ENCODE assay signal across 9 mouse cellular contexts in genomic region chr7:101908367-101908766, GRCm38 (mm10). TPM values are rescaled to one million over a fixed set of nuclear protein-coding genes. Genes with fewer than 3 reads are reported as not detected.
DNase-seq lines count a peak whose midpoint lies in the region; ATAC-seq and TF ChIP-seq lines count a peak whose summit lies in the region.
"Had no signal": no experiment of that assay in that cellular context is flagged by ENCODE, and none has a peak within 500 bp of the region (broad histone marks: within the 10 kb centered on the region; RNA-seq: fewer than 3 reads in every experiment).

No protein-coding gene starts in this region.

- H3K4me3 ChIP-seq in hindbrain, embryonic 12.5 days = no peak overlapping the region
- no peak overlapping the region for H3K4me3 ChIP-seq in hindbrain, embryonic 16.5 days (ENCODE audit: low read length)
- no peak overlapping the region for H3K4me3 ChIP-seq in heart, postnatal 0 days (ENCODE audit: low read depth, low read length)
- H3K4me3 ChIP-seq in lung, embryonic 15.5 days = no peak overlapping the region
- H3K4me3 ChIP-seq: stomach, embryonic 15.5 days had no signal

- intact Hi-C loops in left cerebral cortex, postnatal 4 days (cut with DNase I) = no loop called here

- no peak for TF ChIP-seq EP300 in heart, postnatal 0 days (IDR thresholded peaks at IDR 0.05; ENCODE audit: low read depth)

- WGBS in hindbrain, embryonic 12.5 days = 78% methylated on average over 4 of the region's 4 CpGs
- 83% methylated on average over 4 of the region's 4 CpGs for WGBS in hindbrain, embryonic 16.5 days
- 53% methylated on average over 4 of the region's 4 CpGs for whole genome bisulfite sequencing in heart, postnatal 0 days
- 72% methylated on average over 4 of the region's 4 CpGs for WGBS in lung, embryonic 15.5 days

- H3K9me3 ChIP-seq in hindbrain, embryonic 12.5 days (replicated peaks) = no peaks in the 10 kb centered on the region
- H3K9me3 ChIP-seq in hindbrain, embryonic 16.5 days (ENCODE audit: control insufficient read depth, low read length) = no peaks in the 10 kb centered on the region
- no peaks in the 10 kb centered on the region for H3K9me3 ChIP-seq in heart, postnatal 0 days (replicated peaks; ENCODE audit: control insufficient read depth, low read length)
- H3K9me3 ChIP-seq in lung, embryonic 15.5 days = no peaks in the 10 kb centered on the region
- H3K9me3 ChIP-seq: stomach, embryonic 15.5 days had no signal

- no peak for TF ChIP-seq CTCF in heart, postnatal 0 days (IDR thresholded peaks at IDR 0.05; ENCODE audit: low read depth)

- H3K4me2 ChIP-seq in hindbrain, embryonic 12.5 days (replicated peaks) = no peak overlapping the region
- no peak overlapping the region for H3K4me2 ChIP-seq in hindbrain, embryonic 16.5 days (ENCODE audit: low read length)
- H3K4me2 ChIP-seq in heart, postnatal 0 days (ENCODE audit: low read depth, low read length) = no peak overlapping the region
- H3K4me2 ChIP-seq in lung, embryonic 15.5 days = no peak overlapping the region

- no peaks in the 10 kb centered on the region for H3K27me3 ChIP-seq in hindbrain, embryonic 12.5 days
- no peaks in the 10 kb centered on the region for H3K27me3 ChIP-seq in hindbrain, embryonic 16.5 days (replicated peaks; ENCODE audit: control insufficient read depth, insufficient read depth, low read length)
- no peaks in the 10 kb centered on the region for H3K27me3 ChIP-seq in heart, postnatal 0 days (ENCODE audit: control insufficient read depth, insufficient read depth, low read length)
- no peaks in the 10 kb centered on the region for H3K27me3 ChIP-seq in lung, embryonic 15.5 days
- H3K27me3 ChIP-seq: stomach, embryonic 15.5 days had no signal

- peaks cover 37% of the 10 kb centered on the region for H3K36me3 ChIP-seq in hindbrain, embryonic 12.5 days
- peaks cover 16% of the 10 kb centered on the region for H3K36me3 ChIP-seq in hindbrain, embryonic 16.5 days (ENCODE audit: control insufficient read depth, insufficient read depth, low read length)
- peaks cover 39% of the 10 kb centered on the region for H3K36me3 ChIP-seq in heart, postnatal 0 days (replicated peaks; ENCODE audit: control insufficient read depth, insufficient read depth, low read length)
- H3K36me3 ChIP-seq in lung, embryonic 15.5 days = peaks cover 38% of the 10 kb centered on the region

- 0 out of 2 replicates have a peak overlapping the region, but pooled peaks have one; percentile 46 for H3K27ac ChIP-seq in hindbrain, embryonic 12.5 days
- no peak overlapping the region for H3K27ac ChIP-seq in hindbrain, embryonic 16.5 days (ENCODE audit: low read depth, low read length)
- 0 out of 2 replicates have a peak overlapping the region, but pooled peaks have one; percentile 9 for H3K27ac ChIP-seq in heart, postnatal 0 days (ENCODE audit: low read depth)
- no peak overlapping the region for H3K27ac ChIP-seq in lung, embryonic 15.5 days
- H3K27ac ChIP-seq: stomach, embryonic 15.5 days had no signal

- peaks cover 23% of the 10 kb centered on the region for H3K4me1 ChIP-seq in hindbrain, embryonic 12.5 days
- peaks cover 23% of the 10 kb centered on the region for H3K4me1 ChIP-seq in hindbrain, embryonic 16.5 days (ENCODE audit: control insufficient read depth, insufficient read depth, low read depth, low read length)
- peaks cover 4% of the 10 kb centered on the region; the same call in 1 of the 2 replicates for H3K4me1 ChIP-seq in heart, postnatal 0 days (ENCODE audit: control insufficient read depth, insufficient read depth)
- peaks cover 24% of the 10 kb centered on the region for H3K4me1 ChIP-seq in lung, embryonic 15.5 days

- DNase-seq in Muller cell, postnatal 12 days (ENCODE audit: inconsistent ontology term) = peak; percentile 49
- no peak for DNase-seq in heart, postnatal 0 days (ENCODE audit: low spot score)
- no peak for DNase-seq in left cerebral cortex, postnatal 4 days
- no peak for DNase-seq in thymus, postnatal 25 days
- DNase-seq in natural killer cell, adult 2 months (ENCODE audit: low spot score in 2 of 2) = no peak

- no peak for ATAC-seq in hindbrain, embryonic 12.5 days (ENCODE audit: low FRiP score)
- no peak for ATAC-seq in hindbrain, embryonic 16.5 days
- no peak for ATAC-seq in heart, postnatal 0 days (ENCODE audit: insufficient read depth, low read depth)
- no peak for ATAC-seq in lung, embryonic 15.5 days (ENCODE audit: borderline replicate concordance, extremely low read depth, low FRiP score, low TSS enrichment)

- H3K9ac ChIP-seq in hindbrain, embryonic 12.5 days = peak overlapping the region; percentile 36
- no peak overlapping the region for H3K9ac ChIP-seq in hindbrain, embryonic 16.5 days (ENCODE audit: low read depth, low read length)
- H3K9ac ChIP-seq in heart, postnatal 0 days (replicated peaks; ENCODE audit: low read depth, low read length) = peak overlapping the region; percentile 5; the same call in 1 of the 2 replicates
- peak overlapping the region; percentile 8; the same call in 1 of the 2 replicates for H3K9ac ChIP-seq in lung, embryonic 15.5 days
- H3K9ac ChIP-seq: stomach, embryonic 15.5 days had no signal

RNA-seq across cellular contexts. Expression of gene Tomt, which starts 2.2 kb away (rescaled TPM):
- polyA plus RNA-seq in hindbrain, embryonic 12.5 days (2016; fragmentation: Nextera tagmentation; extraction: Ambion mirVana) = 0.48 and 0.81 TPM in 2 replicates
- polyA plus RNA-seq in hindbrain, embryonic 16.5 days (2015; fragmentation: Nextera tagmentation; extraction: Ambion mirVana) = 0.38 and 0.62 TPM in 2 replicates
- total RNA-seq in heart, postnatal 0 days (2014; rRNA removed; ENCODE audit: low replicate concordance) = not detected in 2 replicates
- 0.08 and 0.12 TPM in 2 replicates for polyA plus RNA-seq in heart, postnatal 0 days (2015; fragmentation: Nextera tagmentation; extraction: Ambion mirVana)
- 0.54 and 0.59 TPM in 2 replicates for polyA plus RNA-seq in lung, embryonic 15.5 days (2015; fragmentation: Nextera tagmentation; extraction: Ambion mirVana)
- not detected for total RNA-seq in left cerebral cortex, postnatal 4 days (2021)

RNA-seq across cellular contexts. Expression of gene Lamtor1, which starts 2.7 kb away (rescaled TPM):
- polyA plus RNA-seq in hindbrain, embryonic 12.5 days (2016; fragmentation: Nextera tagmentation; extraction: Ambion mirVana) = 129 and 130 TPM in 2 replicates
- 159 and 164 TPM in 2 replicates for polyA plus RNA-seq in hindbrain, embryonic 16.5 days (2015; fragmentation: Nextera tagmentation; extraction: Ambion mirVana)
- 126 and 174 TPM in 2 replicates for total RNA-seq in heart, postnatal 0 days (2014; rRNA removed; ENCODE audit: low replicate concordance)
- 149 and 159 TPM in 2 replicates for polyA plus RNA-seq in heart, postnatal 0 days (2015; fragmentation: Nextera tagmentation; extraction: Ambion mirVana)
- polyA plus RNA-seq in lung, embryonic 15.5 days (2015; fragmentation: Nextera tagmentation; extraction: Ambion mirVana) = 165 and 170 TPM in 2 replicates
- 10 to 100 TPM; 86.2 to 91.6 TPM for total RNA-seq in left cerebral cortex, postnatal 4 days (2021)

RNA-seq across cellular contexts. Expression of gene Lrrc51, which starts 25.3 kb away (rescaled TPM):
- 9.4 and 10.1 TPM in 2 replicates for polyA plus RNA-seq in hindbrain, embryonic 12.5 days (2016; fragmentation: Nextera tagmentation; extraction: Ambion mirVana)
- 11.6 and 15.0 TPM in 2 replicates for polyA plus RNA-seq in hindbrain, embryonic 16.5 days (2015; fragmentation: Nextera tagmentation; extraction: Ambion mirVana)
- total RNA-seq in heart, postnatal 0 days (2014; rRNA removed; ENCODE audit: low replicate concordance) = 0.19 and 3.1 TPM in 2 replicates
- polyA plus RNA-seq in heart, postnatal 0 days (2015; fragmentation: Nextera tagmentation; extraction: Ambion mirVana) = 3.0 and 3.9 TPM in 2 replicates
- 11.8 and 13.5 TPM in 2 replicates for polyA plus RNA-seq in lung, embryonic 15.5 days (2015; fragmentation: Nextera tagmentation; extraction: Ambion mirVana)
- 1 to 10 TPM; 2.8 to 2.9 TPM for total RNA-seq in left cerebral cortex, postnatal 4 days (2021)

RNA-seq across cellular contexts. Expression of gene Numa1, which starts 25.5 kb away (rescaled TPM):
- polyA plus RNA-seq in hindbrain, embryonic 12.5 days (2016; fragmentation: Nextera tagmentation; extraction: Ambion mirVana) = 99.2 and 100 TPM in 2 replicates
- polyA plus RNA-seq in hindbrain, embryonic 16.5 days (2015; fragmentation: Nextera tagmentation; extraction: Ambion mirVana) = 32.7 and 38.9 TPM in 2 replicates
- total RNA-seq in heart, postnatal 0 days (2014; rRNA removed; ENCODE audit: low replicate concordance) = 75.3 and 77.0 TPM in 2 replicates
- 23.3 and 23.4 TPM in 2 replicates for polyA plus RNA-seq in heart, postnatal 0 days (2015; fragmentation: Nextera tagmentation; extraction: Ambion mirVana)
- polyA plus RNA-seq in lung, embryonic 15.5 days (2015; fragmentation: Nextera tagmentation; extraction: Ambion mirVana) = 68.9 and 79.4 TPM in 2 replicates
- 10 to 100 TPM; 83.3 to 89.6 TPM for total RNA-seq in left cerebral cortex, postnatal 4 days (2021)

RNA-seq across cellular contexts. Expression of gene Folr1, which starts 37.8 kb away (rescaled TPM):
- 11.5 and 12.7 TPM in 2 replicates for polyA plus RNA-seq in hindbrain, embryonic 12.5 days (2016; fragmentation: Nextera tagmentation; extraction: Ambion mirVana)
- 60.3 and 70.1 TPM in 2 replicates for polyA plus RNA-seq in hindbrain, embryonic 16.5 days (2015; fragmentation: Nextera tagmentation; extraction: Ambion mirVana)
- 1.3 and 81.7 TPM in 2 replicates for total RNA-seq in heart, postnatal 0 days (2014; rRNA removed; ENCODE audit: low replicate concordance)
- polyA plus RNA-seq in heart, postnatal 0 days (2015; fragmentation: Nextera tagmentation; extraction: Ambion mirVana) = 2.9 and 3.3 TPM in 2 replicates
- polyA plus RNA-seq in lung, embryonic 15.5 days (2015; fragmentation: Nextera tagmentation; extraction: Ambion mirVana) = 0.68 and 0.95 TPM in 2 replicates
- 1 to 10 TPM in 1 of 2 experiments, under 1 TPM in 1; 0.40 to 1.4 TPM for total RNA-seq in left cerebral cortex, postnatal 4 days (2021)

Comparison
In these comparisons a context has a peak if more than half of its experiments do, and no peak if none do; other contexts are left out.
1. H3K27ac ChIP-seq: peak in hindbrain, embryonic 12.5 days (single experiment) and heart, postnatal 0 days (single experiment); none in hindbrain, embryonic 16.5 days (single experiment) and lung, embryonic 15.5 days (single experiment).